Mouse (Mus musculus): Measurements from ENCODE around the gene Akap7. TPM values are rescaled to one million over a fixed set of nuclear protein-coding genes. Genes with fewer than 3 reads are reported as not detected.

Gene Akap7
- total and polyA plus RNA-seq, 2 experiments from 2014 or later, result 32.4 to 47.6 TPM

GRCm38 (mm10) chr10:25126035-25126434 is 181.6 kb downstream of the Akap7 start:
- DNase-seq (ENCODE audit: low spot score), result no peak
- H3K27ac ChIP-seq (ENCODE audit: low read depth), result no peak overlapping the region
- no peak for ATAC-seq (ENCODE audit: insufficient read depth, low read depth)

DNA sequence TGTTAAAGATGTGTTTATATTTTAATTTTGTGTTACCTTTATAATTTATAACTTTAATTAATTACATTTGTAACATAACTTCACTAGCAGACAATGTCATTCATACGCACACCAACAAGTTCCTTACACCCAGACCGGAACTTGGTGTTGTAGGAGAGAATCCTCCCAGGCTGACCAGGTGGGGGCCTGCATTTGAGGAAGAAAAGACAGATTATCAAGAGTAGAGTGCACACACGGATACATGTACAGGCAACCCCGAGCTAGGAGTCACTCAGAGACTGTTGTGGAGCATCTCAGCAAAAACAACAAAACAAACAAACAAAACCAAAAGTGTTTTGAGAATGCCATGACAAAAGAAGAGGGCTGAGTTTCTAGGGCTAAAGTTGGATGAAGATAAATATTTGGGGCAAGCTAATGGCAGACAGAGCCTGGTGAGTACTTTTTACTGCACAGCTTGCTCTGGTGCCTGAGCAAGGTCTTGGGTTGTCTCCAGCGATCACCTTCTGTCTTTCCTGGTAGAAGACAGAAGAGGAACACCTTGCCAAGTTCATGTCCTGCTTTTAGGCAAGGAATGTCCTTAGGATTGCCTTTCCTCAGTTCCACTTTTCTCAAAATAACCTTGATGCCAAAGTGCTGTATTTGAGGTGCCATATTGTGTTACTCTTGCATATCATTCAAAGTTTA is 186.7 kb downstream of the Akap7 start:
- no peaks in the 10 kb centered on the region for H3K27me3 ChIP-seq (ENCODE audit: control insufficient read depth, insufficient read depth, low read length)
- 79% methylated on average over 5 of the region's 5 CpGs for WGBS

More at GRCm38 (mm10) chr10:25126035-25126434, 181.6 kb downstream of the Akap7 start:
- TF ChIP-seq EP300 (IDR thresholded peaks at IDR 0.05; ENCODE audit: low read depth) (no peak), CTCF (IDR thresholded peaks at IDR 0.05; ENCODE audit: low read depth) (no peak)
- H3K9ac ChIP-seq (replicated peaks; ENCODE audit: low read depth, low read length), result no peak overlapping the region
- H3K9me3 ChIP-seq (replicated peaks; ENCODE audit: control insufficient read depth, low read length), result no peaks in the 10 kb centered on the region
- WGBS, result 46% methylated on average over 2 of the region's 2 CpGs
- no peak overlapping the region for H3K4me2 ChIP-seq (ENCODE audit: low read depth, low read length)
- H3K36me3 ChIP-seq (replicated peaks; ENCODE audit: control insufficient read depth, insufficient read depth, low read length), result no peaks in the 10 kb centered on the region
- H3K27me3 ChIP-seq (ENCODE audit: control insufficient read depth, insufficient read depth, low read length), result no peaks in the 10 kb centered on the region
- H3K4me3 ChIP-seq (ENCODE audit: low read depth, low read length), result no peak overlapping the region
- H3K4me1 ChIP-seq (ENCODE audit: control insufficient read depth, insufficient read depth), result no peaks in the 10 kb centered on the region

More for the DNA sequence above, 186.7 kb downstream of the Akap7 start:
- Histone ChIP-seq H3K4me1 (ENCODE audit: control insufficient read depth, insufficient read depth) (peaks cover 9% of the 10 kb centered on the region; the same call in 1 of the 2 replicates), H3K9ac (replicated peaks; ENCODE audit: low read depth, low read length) (no peak overlapping the region), H3K4me2 (ENCODE audit: low read depth, low read length) (no peak overlapping the region), H3K4me3 (ENCODE audit: low read depth, low read length) (no peak overlapping the region), H3K9me3 (replicated peaks; ENCODE audit: control insufficient read depth, low read length) (no peaks in the 10 kb centered on the region), H3K36me3 (replicated peaks; ENCODE audit: control insufficient read depth, insufficient read depth, low read length) (no peaks in the 10 kb centered on the region), H3K27ac (ENCODE audit: low read depth) (no peak overlapping the region)
- DNase-seq (ENCODE audit: low spot score) (no peak), ATAC-seq (ENCODE audit: insufficient read depth, low read depth) (no peak)
- TF ChIP-seq EP300 (IDR thresholded peaks at IDR 0.05; ENCODE audit: low read depth) (no peak), CTCF (IDR thresholded peaks at IDR 0.05; ENCODE audit: low read depth) (no peak)

Other genes with a start within 250 kb of the Akap7 start
- gene Epb41l2, start 51.9 kb upstream of the Akap7 start, total RNA-seq (2014; rRNA removed; ENCODE audit: low replicate concordance), result 34.6 and 50.1 TPM in 2 replicates
- 21.6 and 25.5 TPM in 2 replicates for gene Epb41l2, start 51.9 kb upstream of the Akap7 start, polyA plus RNA-seq (2015; fragmentation: Nextera tagmentation; extraction: Ambion mirVana)
- not detected in 2 replicates for gene Smlr1, start 228.4 kb upstream of the Akap7 start, total RNA-seq (2014; rRNA removed; ENCODE audit: low replicate concordance)
- gene Smlr1, start 228.4 kb upstream of the Akap7 start, polyA plus RNA-seq (2015; fragmentation: Nextera tagmentation; extraction: Ambion mirVana), result not detected in 2 replicates

All from heart, postnatal 0 days (tissue).